In genomic region chr1:192537169-192537568, GRCm38 (mm10) we compare ENCODE assay signal across 16 mouse cellular contexts.
DNase-seq lines count a peak whose midpoint lies in the region; ATAC-seq and TF ChIP-seq lines count a peak whose summit lies in the region.
"Had no signal": no experiment of that assay in that cellular context is flagged by ENCODE, and none has a peak within 500 bp of the region (broad histone marks: within the 10 kb centered on the region; RNA-seq: fewer than 3 reads in every experiment).

No protein-coding gene starts in this region.

- H3K27me3 ChIP-seq in lung, embryonic 16.5 days (ENCODE audit: control insufficient read depth, insufficient read depth, low read depth, low read length) = no peaks in the 10 kb centered on the region
- no peaks in the 10 kb centered on the region for H3K27me3 ChIP-seq in liver, postnatal 0 days (ENCODE audit: insufficient read depth, low read length)
- H3K27me3 ChIP-seq: embryonic facial prominence, embryonic 15.5 days; forebrain, embryonic 13.5 days; kidney, embryonic 15.5 days had no signal

- H3K9ac ChIP-seq in lung, embryonic 16.5 days (ENCODE audit: low read length) = no peak overlapping the region
- H3K9ac ChIP-seq in liver, postnatal 0 days (replicated peaks) = no peak overlapping the region
- H3K9ac ChIP-seq: embryonic facial prominence, embryonic 15.5 days; forebrain, embryonic 13.5 days; kidney, embryonic 15.5 days had no signal

- TF ChIP-seq POLR2A in lung, adult 2 months (IDR thresholded peaks at IDR 0.05; ENCODE audit: borderline replicate concordance, extremely low read depth, low read depth, low read length) = no peak

- no peak overlapping the region for H3K27ac ChIP-seq in lung, embryonic 16.5 days (ENCODE audit: low read length)
- H3K27ac ChIP-seq in liver, postnatal 0 days (ENCODE audit: low read depth) = no peak overlapping the region
- H3K27ac ChIP-seq: embryonic facial prominence, embryonic 15.5 days; forebrain, embryonic 13.5 days; kidney, embryonic 15.5 days had no signal

- H3K4me2 ChIP-seq in lung, embryonic 16.5 days (ENCODE audit: low read depth, low read length) = no peak overlapping the region
- H3K4me2 ChIP-seq in liver, postnatal 0 days (ENCODE audit: low read depth, low read length) = no peak overlapping the region
- H3K4me2 ChIP-seq: embryonic facial prominence, embryonic 15.5 days; forebrain, embryonic 13.5 days; kidney, embryonic 15.5 days; midbrain, embryonic 11.5 days had no signal

- no peaks in the 10 kb centered on the region for H3K36me3 ChIP-seq in lung, embryonic 16.5 days (ENCODE audit: control insufficient read depth, insufficient read depth, low read length)
- H3K36me3 ChIP-seq in liver, postnatal 0 days (replicated peaks; ENCODE audit: insufficient read depth, low read length) = no peaks in the 10 kb centered on the region
- H3K36me3 ChIP-seq: embryonic facial prominence, embryonic 15.5 days; kidney, embryonic 15.5 days had no signal

- peak; percentile 32 for DNase-seq in embryo, embryonic 11 days
- DNase-seq in embryo, embryonic 10.5 days (ENCODE audit: low spot score) = no peak
- DNase-seq in lung, adult 2 months = no peak
- no peak for DNase-seq in liver, postnatal 0 days
- no peak for DNase-seq in cerebellum, postnatal 36 days
- no peak for DNase-seq in kidney, postnatal 25 days
- DNase-seq in frontal cortex, adult 2 months (ENCODE audit: extremely low spot score in 1 of 2, low spot score in 1 of 2) = no peak
- DNase-seq: cerebellum, adult 2 months; gastrocnemius, postnatal 10 days; layer of hippocampus, adult 9-11 months; left cerebral cortex, postnatal 4 days had no signal

- H3K9me3 ChIP-seq in lung, embryonic 16.5 days (ENCODE audit: control insufficient read depth, low read length) = no peaks in the 10 kb centered on the region
- no peaks in the 10 kb centered on the region for H3K9me3 ChIP-seq in liver, postnatal 0 days (ENCODE audit: low read length)
- H3K9me3 ChIP-seq: embryonic facial prominence, embryonic 15.5 days; forebrain, embryonic 13.5 days; kidney, embryonic 15.5 days had no signal

- WGBS in lung, embryonic 16.5 days = 38% methylated on average over 7 of the region's 7 CpGs
- whole genome bisulfite sequencing in lung, adult 2 months = 30% methylated on average over 7 of the region's 7 CpGs
- WGBS in liver, postnatal 0 days (ENCODE audit: insufficient replicate concordance) = 40% methylated on average over 7 of the region's 7 CpGs

- peak; percentile 77 for ATAC-seq in lung, embryonic 16.5 days (ENCODE audit: low read depth)
- peak; percentile 60 for ATAC-seq in liver, postnatal 0 days
- ATAC-seq: forebrain, embryonic 13.5 days had no signal

- no peak for TF ChIP-seq CTCF in lung, adult 2 months (IDR thresholded peaks at IDR 0.05; ENCODE audit: insufficient read depth, low read length)
- TF ChIP-seq CTCF in liver, postnatal 0 days (IDR thresholded peaks at IDR 0.05; ENCODE audit: low read depth) = no peak

- no peak overlapping the region for H3K4me3 ChIP-seq in lung, embryonic 16.5 days (ENCODE audit: low read length)
- no peak overlapping the region for H3K4me3 ChIP-seq in lung, adult 2 months (replicated peaks; ENCODE audit: extremely low read depth, low read depth, low read length)
- H3K4me3 ChIP-seq in liver, postnatal 0 days (ENCODE audit: low read depth, low read length) = no peak overlapping the region
- H3K4me3 ChIP-seq: embryonic facial prominence, embryonic 15.5 days; forebrain, embryonic 13.5 days; kidney, embryonic 15.5 days had no signal

- 0 out of 2 replicates have a peak, but pooled peaks cover 2% of the 10 kb centered on the region for H3K4me1 ChIP-seq in lung, embryonic 16.5 days (replicated peaks; ENCODE audit: control insufficient read depth, insufficient read depth, low read length)
- no peaks in the 10 kb centered on the region for H3K4me1 ChIP-seq in lung, adult 2 months (ENCODE audit: control insufficient read depth, insufficient read depth, low read length)
- no peaks in the 10 kb centered on the region for H3K4me1 ChIP-seq in liver, postnatal 0 days (ENCODE audit: insufficient read depth)
- H3K4me1 ChIP-seq: embryonic facial prominence, embryonic 15.5 days; forebrain, embryonic 13.5 days; kidney, embryonic 15.5 days had no signal

- TF ChIP-seq EP300 in liver, postnatal 0 days (IDR thresholded peaks at IDR 0.05; ENCODE audit: low read depth) = no peak
